Mouse (Mus musculus) activated CD4-positive, CD25-positive, alpha-beta regulatory T cell, adult 4 months (primary cell): Measurements from ENCODE around the gene Ylpm1. TPM values are rescaled to one million over a fixed set of nuclear protein-coding genes. Genes with fewer than 3 reads are reported as not detected.
A peak's percentile ranks its signal among the peaks of the same experiment; 100 is the strongest.

Experiments
- ATAC-seq: one replicate; pipeline ENCODE4 v1.8.0; 2017
- polyA plus RNA-seq, 2 experiments: library from polyadenylated mRNA; unstranded; fragments of 100-300 nt; shearing (Covaris generic); gene quantifications; one replicate each; pipeline ENCODE4 v1.2.1; 2017

Gene Ylpm1
- polyA plus RNA-seq, 2 experiments from 2014 or later: 33.4 to 36.1 TPM

- ATAC-seq: peak; percentile 90
Observed at GRCm38 (mm10) chr12:85110698-85111592, 114.8 kb downstream of the Ylpm1 start, which contains the start of the genes Prox2 and Dlst. Prox2 (minus strand) TSS chr12:85110759. Dlst (plus strand) TSS chr12:85110833.

- no peak for ATAC-seq
Observed at GRCm38 (mm10) chr12:85112550-85113251, 116.6 kb downstream of the Ylpm1 start.

- no peak for ATAC-seq
Observed at GRCm38 (mm10) chr12:85113337-85113736, 117.2 kb downstream of the Ylpm1 start.

- no peak for ATAC-seq
Observed at GRCm38 (mm10) chr12:85113917-85114316, 117.8 kb downstream of the Ylpm1 start.

- no peak for ATAC-seq
Observed at GRCm38 (mm10) chr12:85115678-85116077, 119.6 kb downstream of the Ylpm1 start.

Other genes with a start within 250 kb of the Ylpm1 start
- 100 to 1,000 TPM; 151 to 166 TPM for gene Npc2, start 223.2 kb upstream of the Ylpm1 start, polyA plus RNA-seq
- gene Isca2, start 223.1 kb upstream of the Ylpm1 start, polyA plus RNA-seq: 100 to 1,000 TPM in 1 of 2 experiments, 10 to 100 TPM in 1; 96.4 to 138 TPM
- not detected for gene Ltbp2, start 119.8 kb upstream of the Ylpm1 start, polyA plus RNA-seq
- gene Fcf1, start 25.4 kb upstream of the Ylpm1 start, polyA plus RNA-seq: 100 to 1,000 TPM; 196 to 212 TPM
- 10 to 100 TPM; 24.9 to 31.0 TPM for gene Arel1, start 25.4 kb upstream of the Ylpm1 start, polyA plus RNA-seq
- 1 to 10 TPM; 1.4 to 2.7 TPM for gene Prox2, start 114.4 kb downstream of the Ylpm1 start, polyA plus RNA-seq
- 10 to 100 TPM; 59.2 to 69.7 TPM for gene Dlst, start 114.5 kb downstream of the Ylpm1 start, polyA plus RNA-seq
- gene Rps6kl1, start 154.9 kb downstream of the Ylpm1 start, polyA plus RNA-seq: under 1 TPM; 0.73 to 0.83 TPM
- not detected for gene Pgf, start 181.5 kb downstream of the Ylpm1 start, polyA plus RNA-seq
- 10 to 100 TPM; 53.5 to 76.2 TPM for gene Eif2b2, start 223.2 kb downstream of the Ylpm1 start, polyA plus RNA-seq